In genomic region chr9:20887704-20888385, GRCm38 (mm10) we compare ENCODE assay signal across 8 mouse cellular contexts. TPM values are rescaled to one million over a fixed set of nuclear protein-coding genes. Genes with fewer than 3 reads are reported as not detected.
DNase-seq lines count a peak whose midpoint lies in the region; ATAC-seq lines count a peak whose summit lies in the region.

TSS of gene Ppan (plus strand) at chr9:20888175.

- peak within 1 kb of the TSS; percentile 81 for H3K27ac ChIP-seq in hindbrain, embryonic 16.5 days (ENCODE audit: low read depth, low read length)
- H3K27ac ChIP-seq in macrophage = peak within 1 kb of the TSS; percentile 68

- peak; percentile 84 for DNase-seq in WW6 (ENCODE audit: low read depth, low spot score)
- DNase-seq in cerebellum, postnatal 4 days (ENCODE audit: low spot score in 2 of 2) = peak; percentile 83 to 93
- peak; percentile 96 for DNase-seq in gastrocnemius, adult 18-20 months (ENCODE audit: low spot score)
- DNase-seq in left cerebral cortex, adult 18-20 months (ENCODE audit: low spot score in 2 of 2) = peak; percentile 97 to 98
- DNase-seq in right cerebral cortex, adult 18-20 months = peak; percentile 98
- peak; percentile 90 for DNase-seq in urinary bladder, postnatal 10 days (ENCODE audit: low spot score)

- H3K4me2 ChIP-seq in hindbrain, embryonic 16.5 days (ENCODE audit: low read length) = peak within 1 kb of the TSS; percentile 75

- H3K4me3 ChIP-seq in hindbrain, embryonic 16.5 days (ENCODE audit: low read length) = peak within 1 kb of the TSS; percentile 94
- H3K4me3 ChIP-seq in macrophage (ENCODE audit: inconsistent target) = peak within 1 kb of the TSS; percentile 72

- no peaks in the 10 kb centered on the region for H3K27me3 ChIP-seq in hindbrain, embryonic 16.5 days (replicated peaks; ENCODE audit: control insufficient read depth, insufficient read depth, low read length)

- peaks cover 11% of the 10 kb centered on the region for H3K4me1 ChIP-seq in hindbrain, embryonic 16.5 days (ENCODE audit: control insufficient read depth, insufficient read depth, low read depth, low read length)

- peaks cover 18% of the 10 kb centered on the region for H3K79me2 ChIP-seq in macrophage (ENCODE audit: inconsistent target)

- under 1% methylated on average over 40 of the region's 43 CpGs for WGBS in hindbrain, embryonic 16.5 days
- 1% methylated on average over 40 of the region's 43 CpGs for WGBS in macrophage (ENCODE audit: missing documents)

- peaks cover 28% of the 10 kb centered on the region for H3K36me3 ChIP-seq in hindbrain, embryonic 16.5 days (ENCODE audit: control insufficient read depth, insufficient read depth, low read length)
- peaks cover 20% of the 10 kb centered on the region; the same call in 1 of the 2 replicates for H3K36me3 ChIP-seq in macrophage (ENCODE audit: inconsistent target)

- peak within 1 kb of the TSS; percentile 85 for H3K9ac ChIP-seq in hindbrain, embryonic 16.5 days (ENCODE audit: low read depth, low read length)

- no peaks in the 10 kb centered on the region for H3K9me3 ChIP-seq in hindbrain, embryonic 16.5 days (ENCODE audit: control insufficient read depth, low read length)

- peak; percentile 97 for ATAC-seq in hindbrain, embryonic 16.5 days

RNA-seq across cellular contexts. Expression of gene Ppan, which starts in this region (rescaled TPM):
- total RNA-seq in gastrocnemius, adult 18-20 months (2021) = 1 to 10 TPM; 6.6 to 6.9 TPM
- polyA plus RNA-seq in hindbrain, embryonic 16.5 days (2015; fragmentation: Nextera tagmentation; extraction: Ambion mirVana) = 44.4 and 48.0 TPM in 2 replicates
- total RNA-seq in left cerebral cortex, adult 18-20 months (2021) = 10 to 100 TPM; 20.7 to 23.3 TPM
- total RNA-seq in macrophage (2018; cell fraction: chromatin; rRNA removed) = 100 to 1,000 TPM in 1 of 26 experiments, 10 to 100 TPM in 25; 11.2 to 116 (median 35.8) TPM
- total RNA-seq in macrophage (2018; cell fraction: cytosol; rRNA removed) = 10 to 100 TPM in 7 of 26 experiments, 1 to 10 TPM in 19; 4.2 to 11.8 (median 8.8) TPM
- 100 to 1,000 TPM in 1 of 26 experiments, 10 to 100 TPM in 25; 10.4 to 102 (median 21.1) TPM for total RNA-seq in macrophage (2018; cell fraction: nucleus; rRNA removed)
- 9.3 to 35.0 TPM (median 13.9 TPM) in 3 replicates for polyA plus RNA-seq in macrophage (2018)

Comparison
In these comparisons a context has a peak if more than half of its experiments do, and no peak if none do; other contexts are left out.
1. Peak in every context shown above with its lines: DNase-seq, ATAC-seq, H3K4me3 ChIP-seq and H3K27ac ChIP-seq.